Mouse (Mus musculus) brain, adult 2 months (tissue): ENCODE measurements around the gene Olfr713.

Experiments
- DNase-seq: peaks from one replicate; pipeline ENCODE4 v3.0.0; 2011; ENCODE audit warnings: low read depth, low spot score

Olfr713 gene

GRCm38 (mm10) chr7:107030874-107031273 is at the start of gene Olfr713:
Olfr713 (plus strand) TSS chr7:107031174.
- DNase-seq, result no peak

GRCm38 (mm10) chr7:106985236-106985635 is 45.7 kb upstream of the Olfr713 start:
- DNase-seq, result no peak

GRCm38 (mm10) chr7:107000798-107001197 is 30.2 kb upstream of the Olfr713 start:
- DNase-seq, result no peak

GRCm38 (mm10) chr7:107004169-107004568 is 26.8 kb upstream of the Olfr713 start:
- no peak for DNase-seq

GRCm38 (mm10) chr7:107005972-107006371 is 25.0 kb upstream of the Olfr713 start, which contains the start of gene Olfr2:
Olfr2 (minus strand) TSS chr7:107006072.
- no peak for DNase-seq

GRCm38 (mm10) chr7:107039934-107040563 is 9.1 kb downstream of the Olfr713 start:
- DNase-seq, result no peak

- DNase-seq, result no peak
Measured at GRCm38 (mm10) chr7:107043136-107043535, 12.2 kb downstream of the Olfr713 start.

GRCm38 (mm10) chr7:107044407-107044806 is 13.4 kb downstream of the Olfr713 start:
- DNase-seq, result no peak

- peak; percentile 62 for DNase-seq
Measured at GRCm38 (mm10) chr7:107045833-107046232, 14.9 kb downstream of the Olfr713 start.

- DNase-seq, result no peak
Measured at GRCm38 (mm10) chr7:107047578-107047977, 16.6 kb downstream of the Olfr713 start.

GRCm38 (mm10) chr7:107070681-107071080 is 39.7 kb downstream of the Olfr713 start, which contains the start of gene Olfr714:
Olfr714 (plus strand) TSS chr7:107070981.
- DNase-seq, result no peak
